Mouse (Mus musculus): ENCODE data around the gene Slc23a2.

DNA sequence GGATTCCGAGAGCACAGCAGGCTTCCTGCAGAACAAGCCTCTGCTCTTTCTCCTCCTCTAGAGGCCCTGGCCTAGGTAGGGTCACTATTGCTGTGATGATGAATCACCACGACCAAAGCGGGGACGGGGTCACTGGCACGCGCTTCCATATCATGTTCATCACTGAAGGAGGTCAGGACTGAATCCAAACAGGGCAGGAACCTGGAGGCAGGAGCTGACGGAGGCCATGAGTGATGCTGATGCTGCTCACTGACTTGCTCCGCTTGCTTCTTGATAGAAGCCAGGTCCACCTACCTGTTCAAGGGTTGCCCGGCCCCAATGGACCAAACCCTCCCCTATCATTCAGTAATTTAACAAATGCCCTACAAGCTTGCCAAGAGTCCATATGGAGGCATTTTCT, 35.9 kb downstream of the Slc23a2 start:
- TF ChIP-seq EP300 (optimal IDR thresholded peaks at IDR 0.05) (no peak), CTCF (IDR thresholded peaks at IDR 0.05; ENCODE audit: low read depth) (no peak)

All from stomach, postnatal 0 days (tissue).